Mouse (Mus musculus): ENCODE measurements at regions not wholly inside any gene's neighbourhood (a gene's known extent, or its start where the extent isn't known, plus 50 kb on each side); places are given as distances from the start of the nearest gene placed in this dataset.

GRCm38 (mm10) chr2:45650271-45650985 is 533.2 kb upstream of the Zeb2 start:
- no peak for DNase-seq (ENCODE audit: low read depth, low spot score)

- DNase-seq (ENCODE audit: low read depth, low spot score) = no peak
These were observed 530.7 kb upstream of the Zeb2 start for GRCm38 (mm10) chr2:45647846-45648245.

GRCm38 (mm10) chr2:45630081-45630480 is 512.9 kb upstream of the Zeb2 start:
- DNase-seq (ENCODE audit: low read depth, low spot score) = no peak

GRCm38 (mm10) chr2:45629616-45630015 is 512.4 kb upstream of the Zeb2 start:
- DNase-seq (ENCODE audit: low read depth, low spot score) = no peak

- no peak for DNase-seq (ENCODE audit: low read depth, low spot score)
These were observed 505.9 kb upstream of the Zeb2 start for GRCm38 (mm10) chr2:45623056-45623455.

GRCm38 (mm10) chr2:45608926-45609325 is 491.7 kb upstream of the Zeb2 start:
- no peak for DNase-seq (ENCODE audit: low read depth, low spot score)

- no peak for DNase-seq (ENCODE audit: low read depth, low spot score)
These were observed 490.2 kb upstream of the Zeb2 start for GRCm38 (mm10) chr2:45607393-45607792.

- DNase-seq (ENCODE audit: low read depth, low spot score) = no peak
These were observed 484.2 kb upstream of the Zeb2 start for GRCm38 (mm10) chr2:45601332-45601900.

- DNase-seq (ENCODE audit: low read depth, low spot score) = no peak
These were observed 476.6 kb upstream of the Zeb2 start for GRCm38 (mm10) chr2:45593765-45594164.

- DNase-seq (ENCODE audit: low read depth, low spot score) = no peak
These were observed 473.8 kb upstream of the Zeb2 start for GRCm38 (mm10) chr2:45590980-45591379.

- DNase-seq (ENCODE audit: low read depth, low spot score) = no peak
These were observed 471.1 kb upstream of the Zeb2 start for GRCm38 (mm10) chr2:45588248-45588647.

GRCm38 (mm10) chr2:45586588-45587200 is 469.5 kb upstream of the Zeb2 start:
- no peak for DNase-seq (ENCODE audit: low read depth, low spot score)

GRCm38 (mm10) chr2:45581549-45581925 is 464.3 kb upstream of the Zeb2 start:
- no peak for DNase-seq (ENCODE audit: low read depth, low spot score)

- no peak for DNase-seq (ENCODE audit: low read depth, low spot score)
These were observed 463.8 kb upstream of the Zeb2 start for GRCm38 (mm10) chr2:45580838-45581548.

GRCm38 (mm10) chr2:45572906-45573305 is 455.7 kb upstream of the Zeb2 start:
- DNase-seq (ENCODE audit: low read depth, low spot score) = no peak

- no peak for DNase-seq (ENCODE audit: low read depth, low spot score)
These were observed 437.5 kb upstream of the Zeb2 start for GRCm38 (mm10) chr2:45554707-45555106.

- no peak for DNase-seq (ENCODE audit: low read depth, low spot score)
These were observed 424.2 kb upstream of the Zeb2 start for GRCm38 (mm10) chr2:45541394-45541793.

- no peak for DNase-seq (ENCODE audit: low read depth, low spot score)
These were observed 421.8 kb upstream of the Zeb2 start for GRCm38 (mm10) chr2:45538950-45539349.

GRCm38 (mm10) chr2:45537722-45538121 is 420.5 kb upstream of the Zeb2 start:
- no peak for DNase-seq (ENCODE audit: low read depth, low spot score)

GRCm38 (mm10) chr2:45534806-45535205 is 417.6 kb upstream of the Zeb2 start:
- DNase-seq (ENCODE audit: low read depth, low spot score) = no peak

- no peak for DNase-seq (ENCODE audit: low read depth, low spot score)
These were observed 405.1 kb upstream of the Zeb2 start for GRCm38 (mm10) chr2:45522310-45522709.

- no peak for DNase-seq (ENCODE audit: low read depth, low spot score)
These were observed 402.5 kb upstream of the Zeb2 start for GRCm38 (mm10) chr2:45519550-45520152.
